ENCODE assay signal across 28 mouse cellular contexts in the genomic region with DNA sequence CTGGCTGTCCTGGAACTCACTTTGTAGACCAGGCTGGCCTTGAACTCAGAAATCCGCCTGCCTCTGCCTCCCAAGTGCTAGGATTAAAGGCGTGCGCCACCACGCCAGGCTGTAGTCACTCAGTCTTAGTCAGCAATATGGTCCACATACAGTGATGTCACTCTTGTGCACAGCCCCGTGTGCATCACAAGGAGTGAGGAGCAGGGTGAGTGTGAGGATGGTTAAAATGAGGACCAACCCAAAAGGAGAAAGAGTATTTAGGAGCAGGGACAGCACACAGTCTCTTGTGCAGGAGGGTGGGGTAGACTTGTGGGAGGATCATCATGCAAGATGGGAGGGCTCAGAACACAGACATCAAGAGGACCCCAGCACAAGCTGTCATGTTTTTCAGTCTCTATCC. TPM values are rescaled to one million over a fixed set of nuclear protein-coding genes. Genes with fewer than 3 reads are reported as not detected.
"Had no signal": no experiment of that assay in that cellular context is flagged by ENCODE, and none has a peak within 500 bp of the region (broad histone marks: within the 10 kb centered on the region; RNA-seq: fewer than 3 reads in every experiment).

No protein-coding gene starts in this region.

- H3K27ac ChIP-seq: kidney, embryonic 15.5 days; liver, embryonic 13.5 days; midbrain, embryonic 10.5 days; midbrain, embryonic 15.5 days; neural tube, embryonic 12.5 days; neural tube, embryonic 15.5 days; stomach, embryonic 15.5 days had no signal

- DNase-seq: kidney, adult 8-10 months; kidney, postnatal 10 days; kidney, postnatal 4 days; liver, embryonic 13.5 days; lung, adult 2 months; lung, postnatal 36 days; retina, postnatal 1 day; right cerebral cortex, postnatal 25 days; spleen, adult 18-20 months; thymus, adult 2 months; thymus, postnatal 14 days; thymus, postnatal 4 days had no signal

- H3K4me1 ChIP-seq: kidney, embryonic 15.5 days; liver, embryonic 13.5 days; midbrain, embryonic 10.5 days; midbrain, embryonic 15.5 days; neural tube, embryonic 12.5 days; neural tube, embryonic 15.5 days; stomach, embryonic 15.5 days had no signal

- H3K36me3 ChIP-seq: kidney, embryonic 15.5 days; liver, embryonic 13.5 days; midbrain, embryonic 10.5 days; midbrain, embryonic 15.5 days; neural tube, embryonic 12.5 days; neural tube, embryonic 15.5 days; stomach, embryonic 15.5 days had no signal

- H3K4me3 ChIP-seq: kidney, embryonic 15.5 days; liver, embryonic 13.5 days; megakaryocyte, embryonic 14.5 days; midbrain, embryonic 10.5 days; midbrain, embryonic 15.5 days; neural tube, embryonic 12.5 days; neural tube, embryonic 15.5 days; stomach, embryonic 15.5 days had no signal

- ATAC-seq: lung, postnatal 0 days; midbrain, embryonic 15.5 days had no signal

- H3K27me3 ChIP-seq: kidney, embryonic 15.5 days; liver, embryonic 13.5 days; midbrain, embryonic 15.5 days; neural tube, embryonic 12.5 days; neural tube, embryonic 15.5 days; stomach, embryonic 15.5 days had no signal

- H3K9ac ChIP-seq: kidney, embryonic 15.5 days; liver, embryonic 13.5 days; midbrain, embryonic 15.5 days; neural tube, embryonic 12.5 days; neural tube, embryonic 15.5 days; stomach, embryonic 15.5 days had no signal

- H3K4me2 ChIP-seq: kidney, embryonic 15.5 days; liver, embryonic 13.5 days; midbrain, embryonic 15.5 days; neural tube, embryonic 12.5 days; neural tube, embryonic 15.5 days; stomach, embryonic 15.5 days had no signal

- H3K9me3 ChIP-seq: kidney, embryonic 15.5 days; liver, embryonic 13.5 days; megakaryocyte, embryonic 14.5 days; midbrain, embryonic 10.5 days; midbrain, embryonic 15.5 days; neural tube, embryonic 12.5 days; neural tube, embryonic 15.5 days; stomach, embryonic 15.5 days had no signal

RNA-seq across cellular contexts. Expression of a gene that starts 49.6 kb away (rescaled TPM):
- total RNA-seq: layer of hippocampus, adult 18-20 months; layer of hippocampus, postnatal 14 days; left cerebral cortex, adult 8-10 months; left cerebral cortex, postnatal 36 days; liver, adult 2 months had no signal
- polyA plus RNA-seq: kidney, embryonic 15.5 days; limb, embryonic 11.5 days; limb, embryonic 14.5 days; liver, adult 2 months; liver, embryonic 13.5 days; liver, embryonic 16.5 days; lung, adult 2 months; lung, postnatal 0 days; midbrain, embryonic 10.5 days; neural tube, embryonic 12.5 days; neural tube, embryonic 15.5 days; stomach, embryonic 15.5 days had no signal

RNA-seq across cellular contexts. Expression of a gene that starts 51.6 kb away (rescaled TPM):
- polyA plus RNA-seq: kidney, embryonic 15.5 days; liver, adult 2 months; liver, embryonic 13.5 days; liver, embryonic 16.5 days; lung, adult 2 months; stomach, embryonic 15.5 days had no signal
